Mouse (Mus musculus): ENCODE results near the gene Rfxank.

Rfxank gene

DNA sequence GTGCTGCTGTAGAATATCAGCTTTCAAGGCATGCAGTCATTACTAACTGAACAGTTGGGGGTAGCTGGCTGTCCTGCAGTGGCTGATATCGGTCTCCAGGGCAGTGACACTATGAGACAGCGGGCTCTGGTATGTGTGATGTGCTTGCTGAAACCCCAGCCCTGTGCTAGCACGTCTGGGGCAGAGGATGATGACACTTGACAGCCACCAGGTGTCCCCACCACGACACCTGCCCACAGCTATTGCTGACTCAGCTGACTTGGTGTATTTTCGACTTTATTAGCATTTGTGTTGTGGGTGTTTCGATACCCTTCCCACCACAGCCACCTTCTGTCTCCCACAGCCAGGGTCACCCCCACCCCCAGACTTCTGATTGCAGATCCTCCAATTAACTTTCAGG lies 34.4 kb downstream of the Rfxank start:
- peak; percentile 46 to 64 for DNase-seq

DNA sequence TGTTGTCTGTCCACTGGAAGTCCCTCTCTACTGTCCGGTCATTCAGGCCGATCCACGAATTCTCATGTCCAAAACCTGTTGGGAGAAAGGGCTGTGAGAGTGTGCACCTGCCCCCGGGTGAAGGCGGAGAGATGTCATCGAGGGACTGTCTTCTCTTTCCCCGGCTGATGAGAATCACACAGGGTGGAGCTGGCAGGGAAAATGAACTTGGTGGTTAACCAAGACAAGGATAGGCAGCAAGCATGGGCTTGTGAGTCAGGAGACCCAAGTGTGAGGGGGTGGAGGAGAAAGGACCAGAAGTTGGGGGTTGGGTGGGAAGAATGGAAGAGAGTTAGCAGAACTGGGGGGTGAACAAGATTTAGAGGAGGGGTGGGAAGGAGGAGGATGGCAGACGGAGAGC lies 38.7 kb downstream of the Rfxank start:
- DNase-seq = no peak

DNA sequence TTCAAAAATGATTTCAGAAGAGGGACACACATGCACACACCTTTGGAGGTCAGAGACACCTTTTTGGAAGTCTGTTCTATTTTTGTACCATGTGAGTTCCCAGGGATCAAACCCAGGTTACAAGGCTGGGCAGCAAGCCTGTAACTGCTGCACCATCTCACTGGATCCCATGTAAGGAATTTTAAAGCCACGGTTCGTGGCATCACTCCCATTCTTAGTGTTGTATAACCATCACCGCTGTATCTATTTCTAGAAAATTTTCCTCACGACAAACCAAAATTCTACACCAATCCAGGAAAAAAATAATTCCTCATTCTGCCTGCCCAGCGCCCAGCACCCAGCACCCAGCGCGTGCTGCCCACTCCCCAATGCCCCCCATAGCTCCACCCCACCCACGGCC lies 39.7 kb downstream of the Rfxank start:
- no peak for DNase-seq

DNA sequence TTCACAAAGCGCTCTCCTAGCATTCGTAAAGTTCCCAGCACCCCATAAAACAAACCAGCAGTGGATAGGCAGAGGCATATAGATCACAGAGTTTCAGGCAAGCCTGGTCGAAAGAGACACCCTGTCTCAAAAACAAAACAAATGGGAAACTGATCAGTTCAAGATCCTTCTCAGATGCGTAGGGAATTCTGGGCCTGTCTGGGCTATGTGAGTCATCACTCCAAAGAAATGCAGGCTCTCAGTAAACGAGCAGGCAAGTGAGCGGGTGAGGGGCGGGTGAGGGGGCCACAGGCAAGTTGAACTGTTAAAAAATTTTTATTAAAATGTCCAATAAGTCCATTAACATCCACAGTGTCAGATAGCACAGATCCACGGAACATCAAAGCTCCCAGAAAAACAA lies 46.2 kb downstream of the Rfxank start:
- no peak for DNase-seq

DNA sequence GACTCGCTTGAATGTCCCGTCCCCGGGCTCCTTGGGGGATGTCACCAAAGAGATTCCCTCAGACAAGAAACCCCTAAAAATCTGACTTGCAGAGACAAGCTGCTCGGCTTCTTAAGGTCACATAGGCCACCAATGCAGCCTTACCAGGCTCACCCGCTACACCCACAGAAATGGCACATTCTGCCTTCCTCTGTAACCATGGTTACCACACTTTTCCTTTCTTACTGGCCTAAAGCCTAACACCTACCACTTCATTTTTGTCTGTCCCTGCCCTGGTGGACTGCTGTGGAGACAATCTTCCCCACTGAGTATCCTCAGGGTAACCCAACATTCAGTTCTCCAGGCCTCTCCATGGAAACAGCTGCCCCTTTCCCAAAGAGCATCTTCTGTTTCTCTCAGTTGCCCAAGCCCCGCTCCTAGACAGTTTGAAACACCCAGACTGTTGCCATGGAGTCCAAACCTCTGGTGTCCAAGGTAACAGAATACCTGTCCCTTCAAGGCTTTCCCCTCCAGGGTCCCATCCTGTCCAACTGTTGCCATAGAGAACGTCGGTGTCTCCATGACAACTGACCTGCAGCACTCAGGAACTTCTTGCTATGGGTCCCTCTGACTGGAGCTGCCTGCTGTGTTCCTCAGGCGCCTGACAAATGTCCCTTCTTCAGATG lies 49.5 kb downstream of the Rfxank start:
- DNase-seq = no peak

DNA sequence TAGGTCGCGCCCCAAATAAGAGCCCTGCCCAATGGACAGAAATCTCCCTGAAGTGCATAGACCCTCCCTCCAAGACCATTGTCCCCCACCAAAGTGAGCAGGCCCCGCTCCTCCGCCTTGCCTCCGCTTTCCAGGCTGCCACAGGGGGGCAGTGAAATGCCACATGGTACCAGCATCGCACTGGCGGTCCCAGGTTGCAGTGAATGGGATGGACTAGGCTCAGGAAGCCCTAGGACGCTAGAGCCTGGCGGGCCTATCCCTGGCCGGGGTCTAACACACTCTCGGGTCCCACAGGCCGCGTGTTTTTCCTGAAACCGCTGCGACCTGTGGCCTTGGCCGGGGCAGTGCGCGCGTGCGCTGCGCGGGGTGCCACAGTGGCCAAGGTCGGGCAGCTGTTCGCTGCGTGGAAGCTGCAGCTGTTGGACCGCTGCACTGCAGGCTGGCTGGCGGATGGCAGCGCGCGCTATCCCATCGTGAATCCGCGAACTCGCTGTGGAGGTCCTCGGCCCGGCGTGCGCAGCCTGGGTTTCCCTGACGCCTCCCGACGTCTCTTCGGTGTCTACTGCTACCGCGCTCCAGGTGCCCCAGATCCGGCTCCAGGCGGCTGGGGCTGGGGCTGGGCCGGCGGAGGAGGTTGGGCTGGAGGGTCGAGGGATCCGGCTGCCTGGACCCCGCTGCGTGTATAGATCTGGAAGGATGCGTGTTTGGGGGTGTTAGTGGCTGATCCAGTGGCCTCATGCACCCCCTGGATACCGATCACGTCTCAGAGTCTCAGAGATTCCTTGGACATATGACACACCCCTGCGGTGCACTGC lies 50.9 kb downstream of the Rfxank start:
- DNase-seq = peak in 1 of 2 experiments; percentile 33

DNA sequence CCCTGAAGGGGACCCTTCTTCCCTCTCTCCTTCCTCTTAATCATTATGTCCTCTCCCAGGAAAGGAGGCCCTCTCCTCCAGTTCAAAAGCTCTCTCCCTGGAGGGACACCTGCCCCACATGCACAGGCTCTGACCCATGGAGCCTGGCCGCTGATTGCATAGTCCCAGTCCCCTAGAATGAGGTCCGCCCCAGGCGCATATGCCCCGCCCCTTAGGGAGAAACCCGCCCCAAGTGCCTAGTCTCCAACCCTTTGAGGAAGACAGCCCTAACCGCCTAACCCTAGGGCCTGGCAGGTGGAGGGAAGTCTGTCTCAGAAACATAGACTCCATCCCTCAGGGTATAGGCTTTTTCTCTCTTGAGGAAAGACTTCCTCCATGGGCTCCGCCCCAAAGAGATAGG lies 51.7 kb downstream of the Rfxank start:
- DNase-seq = no peak

DNA sequence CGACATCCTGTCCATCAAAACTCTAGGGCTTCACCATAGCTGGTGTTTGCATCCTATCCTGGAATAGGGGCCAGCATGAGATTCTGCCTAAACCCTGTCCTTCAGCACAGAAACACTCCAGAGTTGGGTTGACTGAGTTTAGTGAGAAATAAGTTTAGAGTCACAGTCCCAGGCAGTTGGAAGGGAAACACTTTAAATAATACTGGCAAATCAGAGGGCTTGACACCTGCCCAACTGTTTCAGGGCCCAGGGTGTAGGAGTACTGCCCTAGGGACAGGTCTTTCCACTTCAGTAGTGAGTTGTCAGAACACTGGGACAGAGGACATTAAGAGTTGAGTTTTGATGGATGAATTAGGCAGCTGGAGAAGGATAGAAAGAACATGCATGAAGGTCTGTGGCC lies 52.8 kb downstream of the Rfxank start:
- no peak for DNase-seq

DNA sequence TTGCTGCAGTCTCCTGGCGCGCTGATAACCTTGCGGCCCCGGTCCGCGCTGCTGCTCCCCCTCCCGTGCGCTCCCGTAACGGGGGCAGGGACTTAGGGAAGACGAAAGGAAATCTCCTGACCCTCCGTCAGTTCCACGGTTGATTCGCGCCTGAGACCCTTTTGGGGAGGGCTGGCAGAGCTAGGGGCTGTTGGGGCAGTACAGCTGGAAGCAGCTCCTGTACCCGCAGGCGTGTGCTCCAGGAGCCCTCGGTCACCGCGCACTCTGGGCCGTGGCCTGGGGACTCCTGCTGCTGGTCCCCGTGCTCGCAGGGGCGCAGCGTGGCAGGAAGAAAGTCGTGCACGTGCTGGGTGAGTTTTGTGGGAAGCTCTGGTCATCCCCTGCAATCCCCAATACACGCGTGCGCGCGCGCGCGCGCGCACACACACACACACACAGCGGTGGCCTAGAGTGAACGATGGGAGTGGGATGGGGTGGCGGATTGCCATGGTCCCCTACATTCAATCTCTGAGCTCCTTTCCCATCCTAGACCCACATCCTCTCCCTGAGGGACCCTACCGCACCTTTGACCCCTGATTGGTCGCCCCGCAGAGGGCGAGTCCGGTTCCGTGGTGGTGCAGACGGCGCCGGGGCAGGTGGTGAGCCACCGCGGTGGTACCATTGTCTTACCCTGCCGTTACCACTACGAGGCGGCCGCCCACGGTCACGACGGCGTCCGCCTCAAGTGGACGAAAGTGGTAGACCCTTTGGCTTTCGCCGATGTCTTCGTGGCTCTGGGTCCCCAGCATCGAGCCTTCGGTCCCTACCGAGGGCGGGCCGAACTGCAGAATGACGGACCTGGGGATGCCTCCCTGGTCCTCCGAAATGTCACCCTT lies 54.5 kb downstream of the Rfxank start:
- no peak for DNase-seq

DNA sequence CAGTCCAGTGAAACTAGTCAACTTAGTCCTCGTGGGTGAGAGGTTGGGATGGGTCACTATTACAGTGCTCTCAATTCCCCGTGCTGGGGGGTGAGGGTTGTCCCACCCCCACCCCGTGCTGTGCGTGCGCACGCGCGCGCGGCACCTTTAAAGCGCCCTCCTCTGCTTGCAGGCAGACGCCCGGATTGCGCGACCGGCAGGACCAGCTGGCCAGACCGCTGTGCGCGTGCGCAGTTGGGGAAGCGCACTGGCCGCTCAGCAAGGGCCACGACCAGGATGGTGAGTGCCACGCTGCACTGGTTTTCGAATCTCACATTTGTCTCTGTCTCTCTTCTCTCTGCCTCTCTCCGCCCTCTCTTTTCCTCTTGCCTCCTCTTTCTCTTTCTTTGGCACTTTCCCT lies 55.7 kb downstream of the Rfxank start, which contains the start of gene Hapln4:
Hapln4 (plus strand) TSS at position 173 of the 400 bp plus-strand sequence.
- no peak for DNase-seq

DNA sequence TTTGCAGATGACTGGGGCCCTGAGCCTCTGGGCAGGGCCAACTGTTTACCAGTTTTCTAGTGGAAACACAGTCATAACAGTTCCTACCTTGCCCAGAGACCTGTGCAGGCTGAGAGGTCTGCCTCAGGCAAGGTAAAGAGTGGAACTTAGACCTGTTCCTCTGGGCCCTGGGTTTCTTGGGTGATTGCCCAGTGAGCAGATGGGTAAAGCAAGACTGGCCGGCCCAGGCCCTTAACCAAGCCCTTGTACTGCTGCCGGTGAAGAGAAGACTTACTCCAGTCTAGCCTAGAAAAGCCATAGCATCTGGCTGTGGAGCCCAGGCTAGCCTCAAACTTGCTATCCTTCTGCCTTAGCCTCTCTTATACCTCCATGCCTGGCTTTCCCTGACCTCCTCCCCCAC lies 57.0 kb downstream of the Rfxank start:
- DNase-seq = no peak
